Mouse (Mus musculus) midbrain, embryonic 15.5 days (tissue): ENCODE results near the gene Sox21. TPM values are rescaled to one million over a fixed set of nuclear protein-coding genes. Genes with fewer than 3 reads are reported as not detected.

ENCODE experiments used
- microRNA-seq: library from miRNA; unstranded; fragments of <30 nt; microRNA quantifications from one replicate; pipeline ENCODE4, GENCODE M21; 2016
- polyA plus RNA-seq: library from polyadenylated mRNA; unstranded; fragments of >200 nt; fragmentation: Nextera tagmentation; extraction: Ambion mirVana; gene quantifications from 2 replicates; pipeline ENCODE4 v1.2.1, GENCODE M21; 2015

Sox21 gene
- polyA plus RNA-seq, 1 experiment from 2014 or later: 9.8 TPM

Small RNA genes lying within 50 kb of the gene (microRNA-seq; reads per million reads assigned to microRNA genes)
- gene Mir6241: not detected

Other genes starting within 250 kb of the Sox21 start
- 1.1 and 1.2 TPM in 2 replicates for gene Dct, start 184.8 kb downstream of the Sox21 start, polyA plus RNA-seq
- gene Tgds, start 104.3 kb downstream of the Sox21 start, polyA plus RNA-seq: 16.8 TPM in 2 replicates
- 43.8 and 44.0 TPM in 2 replicates for gene Gpr180, start 99.9 kb downstream of the Sox21 start, polyA plus RNA-seq
- gene Gm9376, start 29.9 kb upstream of the Sox21 start, polyA plus RNA-seq: not detected in 2 replicates